Mouse (Mus musculus) kidney, adult 2 months (tissue): ENCODE measurements around the gene Acvr1b.

Source experiments
- CTCF ChIP-seq: fragments of 200-500 bp; conservative IDR thresholded peaks from 2 replicates; pipeline ENCODE4 v1.5.1; 2011; ENCODE audit warnings: low read depth, mild to moderate bottlenecking, control low read depth, low read length, moderate library complexity, mixed read lengths; ENCODE audit not compliant: insufficient read depth, insufficient read length
- POLR2A ChIP-seq: fragments of 200-500 bp; IDR thresholded peaks from one replicate; pipeline ENCODE4 v1.6.1; 2011; ENCODE audit warnings: low read depth, low read length, control low read depth

GRCm38 (mm10) chr15:101135405-101135804 is 38.5 kb upstream of the Acvr1b start:
- TF ChIP-seq CTCF: no peak
- no peak for TF ChIP-seq POLR2A
